Mouse (Mus musculus) heart, postnatal 36 days (tissue): Measurements from ENCODE around the gene Lig3. TPM values are rescaled to one million over a fixed set of nuclear protein-coding genes. Genes with fewer than 3 reads are reported as not detected.
"Not testable (repeated sequence)": the region's sequence is repeated elsewhere in the genome, so short reads cannot be mapped to it uniquely, and the experiment has no call there.

Experiments used
- DNase-seq, 2 experiments: peaks; one replicate each; pipeline ENCODE4 v3.0.0; 2021 to 2022
- intact Hi-C: fragments of 180-260 bp; cut with DNase I; formaldehyde crosslinking; loops from one replicate; pipeline ENCODE4 v1.15.1; 2025
- total RNA-seq, 2 experiments: library from RNA; stranded (reverse); gene quantifications; 2 replicates each; pipeline ENCODE4 v1.2.3; 2021

Gene Lig3
- total RNA-seq, 2 experiments from 2014 or later, result 18.1 to 18.9 TPM

DNA sequence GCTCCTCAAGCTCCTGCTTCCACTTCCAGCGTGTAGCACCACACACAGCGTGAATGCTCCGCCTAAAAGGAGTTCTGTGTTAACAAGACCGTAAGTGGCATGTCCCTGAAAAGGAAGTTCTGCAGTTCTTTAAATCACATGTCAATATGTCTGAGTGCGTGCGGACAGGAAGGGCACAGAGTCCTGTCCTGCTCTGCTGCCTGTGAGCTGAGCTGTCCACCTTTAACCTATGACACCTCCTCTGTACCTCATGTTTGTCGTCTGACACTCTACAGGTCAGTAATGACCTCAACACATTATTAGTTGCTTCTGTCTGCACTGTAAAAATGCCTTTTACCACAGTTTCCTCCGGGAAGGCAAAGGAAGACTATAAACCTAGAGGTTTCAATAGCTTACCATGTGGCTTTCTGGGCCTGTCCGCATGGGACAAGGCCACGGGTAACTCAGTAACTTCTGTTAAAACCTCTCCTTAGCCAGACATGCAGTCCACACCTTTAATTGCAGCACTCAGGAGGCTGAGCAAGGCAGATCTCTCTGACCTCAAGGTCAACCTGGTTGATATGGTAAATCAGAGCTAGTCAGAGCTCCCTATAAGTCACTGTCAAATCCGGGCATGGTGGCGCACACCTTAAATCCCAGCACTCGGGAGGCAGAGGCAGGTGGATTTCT is 40.0 kb downstream of the Lig3 start:
- intact Hi-C loops, result loop anchor here (1.0 kb wide), 1 partner anchor 50 kb away; the partner anchor contains the start of gene Rffl
- DNase-seq, result no peak

- intact Hi-C loops, result no loop called here
- DNase-seq, result no peak
These were observed 45.9 kb downstream of the Lig3 start for GRCm38 (mm10) chr11:82826818-82827217.

GRCm38 (mm10) chr11:82831008-82831893 is 50.3 kb downstream of the Lig3 start:
- intact Hi-C loops, result no loop called here
- DNase-seq, result no peak

DNA sequence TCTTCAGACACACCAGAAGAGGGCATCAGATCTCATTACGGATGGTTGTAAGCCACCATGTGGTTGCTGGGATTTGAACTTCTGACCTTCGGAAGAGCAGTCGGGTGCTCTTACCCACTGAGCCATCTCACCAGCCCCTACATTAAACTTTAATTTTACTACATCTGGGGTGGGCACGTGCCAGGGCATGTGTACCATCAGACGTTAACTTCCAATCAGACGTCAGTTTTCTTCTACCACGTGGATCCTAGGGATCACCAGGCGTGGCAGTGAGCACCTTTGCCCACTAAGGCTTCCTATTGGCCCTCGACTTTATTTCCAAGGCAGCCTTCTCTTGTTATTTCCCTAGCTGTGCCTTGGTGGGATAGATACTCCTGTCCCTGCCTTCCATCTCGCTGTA is 51.5 kb downstream of the Lig3 start:
- DNase-seq, intact Hi-C loops: not testable (repeated sequence)

GRCm38 (mm10) chr11:82833929-82834328 is 53.0 kb downstream of the Lig3 start:
- intact Hi-C loops, result no loop called here
- no peak for DNase-seq

GRCm38 (mm10) chr11:82834359-82834758 is 53.5 kb downstream of the Lig3 start:
- DNase-seq, intact Hi-C loops: not testable (repeated sequence)

- no peak for DNase-seq
- intact Hi-C loops, result no loop called here
These were observed 54.9 kb downstream of the Lig3 start for GRCm38 (mm10) chr11:82835616-82836432.

DNA sequence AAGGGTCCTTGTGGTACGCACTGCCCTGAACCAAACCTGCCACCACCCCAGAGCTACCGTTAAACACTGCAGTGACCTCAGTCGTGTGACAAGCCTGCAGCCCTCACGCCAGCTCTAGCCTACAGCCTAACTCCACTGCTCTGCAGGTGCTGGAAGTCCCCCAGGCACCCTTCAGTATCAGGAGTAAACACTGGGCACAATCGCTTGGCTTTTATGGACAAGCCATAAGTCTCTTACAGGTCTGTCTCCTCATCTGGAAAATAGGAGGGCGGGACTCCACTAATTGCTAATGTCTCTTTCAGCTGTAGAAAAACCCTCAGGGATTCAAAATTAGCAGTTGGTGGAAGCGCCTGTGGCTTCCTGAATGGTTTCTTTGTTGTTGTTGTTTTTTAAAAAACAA is 56.3 kb downstream of the Lig3 start:
- intact Hi-C loops, result no loop called here
- no peak for DNase-seq

GRCm38 (mm10) chr11:82837848-82838247 is 56.9 kb downstream of the Lig3 start:
- DNase-seq, result no peak
- intact Hi-C loops, result no loop called here

DNA sequence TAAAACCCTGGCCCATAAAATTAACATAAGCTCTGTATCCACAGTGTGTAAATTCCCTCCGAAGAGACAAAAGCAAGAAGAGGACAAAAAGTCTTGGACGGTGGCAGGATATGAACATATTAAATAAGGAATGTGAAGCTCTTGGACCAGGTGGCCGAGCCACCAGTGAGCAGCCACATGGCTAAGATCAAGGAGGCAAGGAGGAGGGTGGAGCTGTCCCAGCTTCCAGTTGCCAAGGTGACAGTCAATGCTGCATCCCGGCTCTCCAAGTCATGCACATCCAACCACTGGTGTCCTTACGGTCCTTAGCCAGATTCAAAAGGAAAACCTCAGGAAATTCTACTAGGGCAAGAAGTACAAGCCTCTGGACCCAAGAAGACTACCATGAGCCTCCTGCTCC is 57.6 kb downstream of the Lig3 start:
- no peak for DNase-seq
- intact Hi-C loops, result no loop called here

GRCm38 (mm10) chr11:82844771-82845414 is 64.0 kb downstream of the Lig3 start:
- DNase-seq, result no peak
- intact Hi-C loops, result no loop called here

- DNase-seq, result peak; percentile 64 to 66
- intact Hi-C loops, result no loop called here
These were observed 64.6 kb downstream of the Lig3 start for GRCm38 (mm10) chr11:82845415-82846078.

DNA sequence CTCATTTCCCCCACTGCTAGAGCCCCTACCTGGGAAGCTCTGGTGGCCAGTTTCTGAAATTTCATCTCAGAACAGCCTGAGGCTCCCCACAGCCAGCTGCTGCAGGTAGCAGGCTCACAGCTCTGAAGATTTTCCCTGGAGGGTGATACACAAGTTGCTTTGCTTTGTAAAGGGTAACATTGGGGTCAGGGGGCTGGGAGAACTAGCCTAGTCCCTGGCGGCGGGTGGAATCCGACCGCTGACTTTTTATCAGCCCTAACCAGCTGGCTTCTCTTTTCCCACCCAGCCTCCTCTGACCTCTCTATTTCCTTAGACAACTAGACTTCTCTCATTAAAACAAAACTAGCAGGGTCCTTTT is 65.2 kb downstream of the Lig3 start:
- intact Hi-C loops, result no loop called here
- DNase-seq, result no peak

DNA sequence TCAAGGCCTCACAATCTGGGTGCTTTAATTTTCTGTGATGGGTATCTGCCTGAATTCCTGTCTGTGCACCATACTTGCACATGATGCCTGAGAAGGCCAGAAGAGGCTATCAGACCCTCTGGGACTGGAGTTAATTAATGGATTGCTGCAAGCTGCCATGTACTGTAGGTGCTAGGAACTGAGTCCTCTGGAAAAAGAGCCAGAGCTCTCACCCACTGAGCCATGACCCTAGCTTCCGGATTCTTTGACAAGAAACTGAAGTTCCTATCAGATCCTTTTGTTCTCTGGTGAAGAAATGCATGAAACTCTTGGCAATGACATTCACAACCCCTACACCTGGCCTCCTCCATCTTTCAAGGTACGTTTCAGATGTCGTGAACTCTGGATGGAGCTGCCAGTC is 66.0 kb downstream of the Lig3 start:
- no peak for DNase-seq
- intact Hi-C loops, result no loop called here

- intact Hi-C loops, result no loop called here
- DNase-seq, result no peak
These were observed 66.7 kb downstream of the Lig3 start for GRCm38 (mm10) chr11:82847571-82848000.

GRCm38 (mm10) chr11:82850259-82850658 is 69.4 kb downstream of the Lig3 start:
- intact Hi-C loops, result no loop called here

DNA sequence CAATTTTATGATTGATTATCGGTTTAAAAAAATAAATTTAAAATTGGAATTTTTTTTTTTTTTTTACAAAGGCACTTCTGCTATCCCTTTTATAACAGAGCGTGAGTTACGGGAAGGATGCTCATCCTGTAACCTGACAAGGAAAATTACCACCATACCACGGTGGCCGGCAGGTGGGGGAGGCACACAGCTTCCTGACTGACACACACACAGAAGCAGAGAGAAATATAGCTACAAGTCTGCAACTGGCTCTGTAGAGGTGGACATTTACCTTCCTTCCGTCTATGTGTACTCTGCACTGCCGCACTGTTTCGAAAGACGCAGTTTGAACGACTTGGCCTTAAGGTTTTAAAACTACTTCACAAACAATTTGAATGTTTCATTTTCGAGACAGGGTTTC is 71.2 kb downstream of the Lig3 start:
- intact Hi-C loops, result no loop called here

More at GRCm38 (mm10) chr11:82850259-82850658, 69.4 kb downstream of the Lig3 start:
- DNase-seq, result no peak

GRCm38 (mm10) chr11:82852540-82852939 is 71.6 kb downstream of the Lig3 start:
- intact Hi-C loops, result no loop called here

More for the DNA sequence above, 71.2 kb downstream of the Lig3 start:
- DNase-seq, result no peak

DNA sequence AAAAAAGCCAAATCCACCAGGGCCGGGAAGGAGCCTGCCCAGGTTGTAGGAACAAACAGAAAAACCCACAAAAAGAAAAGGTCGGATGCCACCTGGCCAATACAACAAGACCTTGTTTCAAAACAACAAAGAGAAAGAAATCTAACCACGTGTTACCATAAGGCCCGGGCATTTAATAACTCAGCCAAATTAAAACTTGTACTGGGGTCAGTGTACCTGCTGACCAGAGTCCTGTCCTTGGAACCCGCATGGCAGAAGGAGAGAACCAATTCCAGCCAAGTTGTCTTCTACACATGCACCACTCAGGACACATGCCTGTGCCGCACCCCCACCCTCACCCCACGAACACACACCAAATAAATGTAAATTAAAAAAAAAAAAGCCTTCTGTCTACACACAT is 72.0 kb downstream of the Lig3 start:
- no peak for DNase-seq
- intact Hi-C loops, result no loop called here

More at GRCm38 (mm10) chr11:82852540-82852939, 71.6 kb downstream of the Lig3 start:
- DNase-seq, result no peak
